Mouse (Mus musculus): Measurements from ENCODE around the gene Aldh8a1.

Aldh8a1 gene

GRCm38 (mm10) chr10:21376682-21377473 is at the start of gene Aldh8a1:
Gene Aldh8a1, plus strand, starts transcription at chr10:21377291.
- DNase-seq: peak; percentile 63

DNA sequence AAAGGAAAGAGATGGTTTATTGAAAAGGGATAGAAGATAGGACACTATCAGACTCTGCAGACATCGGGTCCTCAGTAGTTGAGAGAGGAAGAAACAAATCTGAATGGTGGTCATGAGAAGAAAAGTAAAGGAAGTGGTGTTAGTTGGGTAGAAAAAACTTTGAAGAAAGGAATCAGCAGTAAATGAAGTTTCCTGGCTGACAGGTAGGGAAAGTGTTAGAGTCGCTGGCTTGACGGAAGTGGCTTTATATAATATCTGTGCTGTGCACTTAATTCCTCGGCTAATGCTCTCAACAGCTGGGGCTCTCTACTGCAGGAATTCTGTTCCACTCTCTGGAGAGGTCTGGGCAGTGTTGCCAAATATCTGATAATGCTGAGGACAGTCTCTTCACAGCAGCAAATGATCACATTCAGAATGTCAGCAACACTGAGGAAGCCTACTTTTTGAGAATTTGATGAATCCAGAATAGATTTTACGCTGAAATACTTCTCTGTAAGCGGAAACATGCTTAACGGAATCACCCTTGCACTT is 49.4 kb upstream of the Aldh8a1 start:
- DNase-seq: no peak

GRCm38 (mm10) chr10:21334349-21335105 is 42.6 kb upstream of the Aldh8a1 start:
- no peak for DNase-seq

DNA sequence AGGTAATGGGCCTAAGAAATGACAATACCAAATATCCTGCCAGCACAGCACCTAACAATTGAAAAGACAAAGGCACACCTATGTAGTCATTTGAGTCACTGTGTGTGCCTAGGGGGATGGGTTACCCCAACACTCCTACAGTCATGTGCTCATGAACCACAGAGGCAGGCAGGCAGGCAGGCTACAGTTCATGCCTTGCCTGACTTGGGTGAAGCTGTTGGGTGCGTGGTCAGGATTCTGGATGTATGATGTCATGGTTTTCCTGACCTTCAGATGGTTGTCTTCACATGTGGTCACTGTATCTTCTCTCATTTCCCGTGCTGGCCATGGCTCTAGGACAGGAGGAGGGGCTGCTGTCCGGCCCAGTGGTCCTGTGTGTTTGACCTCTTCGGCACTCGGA is 41.6 kb upstream of the Aldh8a1 start:
- DNase-seq: no peak

DNA sequence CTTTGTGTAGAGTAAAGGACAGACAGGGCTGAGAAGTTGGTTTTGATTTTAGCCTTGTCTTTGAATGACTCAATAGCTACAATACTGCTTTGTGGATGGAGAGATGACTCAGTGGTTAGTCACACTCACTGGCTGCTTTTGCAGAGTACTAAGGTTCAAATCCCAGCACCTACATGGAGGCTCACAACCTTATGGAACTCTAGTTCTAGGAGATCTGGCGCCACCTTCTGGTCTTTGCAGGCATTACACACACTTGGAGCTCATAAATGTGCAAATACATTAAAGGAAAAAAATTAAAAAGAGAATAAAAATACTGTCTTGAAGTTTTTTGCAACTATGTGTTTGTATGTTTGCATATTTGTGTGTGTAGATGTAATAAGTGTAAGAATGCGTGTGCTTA is 39.9 kb upstream of the Aldh8a1 start:
- DNase-seq: peak; percentile 28

DNA sequence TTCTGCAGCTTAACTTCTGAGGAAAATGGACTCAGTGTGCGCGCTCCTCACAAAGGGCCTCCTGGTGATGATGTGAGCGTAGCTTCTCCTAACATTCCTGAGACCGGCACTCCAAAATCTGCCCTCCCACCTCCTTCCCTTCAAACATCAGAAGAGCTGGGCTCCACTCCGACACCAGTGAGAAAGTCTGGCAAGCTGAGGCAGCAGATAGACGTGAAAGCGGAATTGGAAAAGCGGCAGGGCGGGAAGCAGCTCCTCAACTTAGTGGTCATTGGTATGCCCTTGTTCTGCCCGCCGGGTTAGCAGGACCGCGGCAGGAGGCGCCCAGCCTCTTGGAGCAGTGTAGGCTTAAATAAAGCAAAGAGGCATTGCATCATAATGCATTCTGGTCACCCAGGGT is 35.4 kb upstream of the Aldh8a1 start:
- DNase-seq: no peak

DNA sequence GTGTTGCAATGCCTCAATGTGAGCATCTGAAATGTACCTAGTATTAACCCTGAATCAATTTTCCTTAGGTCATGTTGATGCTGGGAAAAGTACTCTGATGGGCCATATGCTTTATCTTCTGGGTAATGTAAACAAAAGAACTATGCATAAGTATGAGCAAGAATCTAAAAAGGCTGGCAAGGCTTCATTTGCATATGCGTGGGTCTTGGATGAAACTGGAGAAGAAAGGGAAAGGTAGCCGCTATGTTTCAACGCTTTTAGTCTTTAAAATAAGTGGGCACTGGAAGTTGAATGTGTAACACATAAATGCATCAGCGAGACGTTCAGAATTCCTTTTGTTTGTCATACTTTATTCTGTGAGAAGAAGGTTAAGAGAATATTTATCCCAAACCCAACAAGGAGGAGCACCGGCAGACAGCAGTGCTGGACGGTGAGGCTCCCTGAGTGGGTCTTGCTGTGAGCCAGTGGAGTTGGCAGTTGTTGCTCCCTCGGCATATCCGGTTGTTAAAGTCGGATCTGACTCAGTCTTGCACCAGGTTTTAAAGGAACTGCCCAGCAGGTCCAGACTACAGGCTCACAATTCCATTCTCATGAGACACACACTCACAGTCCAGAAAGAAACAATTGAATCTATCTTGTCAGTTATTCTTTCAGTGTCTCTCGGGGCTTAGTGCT is 34.6 kb upstream of the Aldh8a1 start:
- no peak for DNase-seq

DNA sequence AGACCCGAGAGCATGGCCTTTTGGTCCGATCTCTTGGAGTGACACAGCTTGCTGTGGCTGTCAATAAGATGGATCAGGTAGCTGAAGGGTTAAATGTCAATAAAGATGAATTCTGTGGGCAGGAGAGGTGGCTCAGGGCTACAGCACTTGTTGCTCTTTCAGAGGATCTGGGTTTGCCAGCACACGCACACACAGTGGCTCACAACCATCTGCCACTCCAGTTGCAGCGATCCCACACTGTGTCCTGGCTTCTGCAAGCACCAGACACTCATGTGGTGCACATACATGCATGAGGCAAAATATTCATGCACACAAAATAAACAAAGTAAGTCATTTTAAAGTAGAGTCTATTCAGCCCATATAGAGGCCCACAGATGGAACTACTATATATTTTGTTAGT is 29.8 kb upstream of the Aldh8a1 start:
- no peak for DNase-seq

GRCm38 (mm10) chr10:21349449-21349848 is 27.6 kb upstream of the Aldh8a1 start:
- DNase-seq: no peak

DNA sequence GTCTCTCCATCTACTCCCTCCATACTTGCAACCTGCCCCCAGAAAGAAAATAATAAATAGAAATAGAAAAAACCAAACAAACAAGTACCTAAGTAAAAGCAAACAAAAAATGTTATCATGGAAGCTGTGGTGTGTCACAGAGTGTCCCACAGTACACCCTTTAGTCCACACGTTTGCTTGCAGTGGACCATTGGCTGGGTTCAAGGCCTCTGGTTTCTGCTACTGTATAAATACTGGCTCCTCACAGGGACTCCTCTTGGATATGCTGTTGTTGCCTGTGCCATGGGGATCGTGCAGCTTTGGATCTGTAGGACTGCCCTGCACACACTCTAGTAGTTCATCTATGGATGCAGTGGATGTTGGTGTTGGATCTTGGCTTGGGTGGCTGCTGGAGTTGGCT is 27.1 kb upstream of the Aldh8a1 start:
- no peak for DNase-seq

DNA sequence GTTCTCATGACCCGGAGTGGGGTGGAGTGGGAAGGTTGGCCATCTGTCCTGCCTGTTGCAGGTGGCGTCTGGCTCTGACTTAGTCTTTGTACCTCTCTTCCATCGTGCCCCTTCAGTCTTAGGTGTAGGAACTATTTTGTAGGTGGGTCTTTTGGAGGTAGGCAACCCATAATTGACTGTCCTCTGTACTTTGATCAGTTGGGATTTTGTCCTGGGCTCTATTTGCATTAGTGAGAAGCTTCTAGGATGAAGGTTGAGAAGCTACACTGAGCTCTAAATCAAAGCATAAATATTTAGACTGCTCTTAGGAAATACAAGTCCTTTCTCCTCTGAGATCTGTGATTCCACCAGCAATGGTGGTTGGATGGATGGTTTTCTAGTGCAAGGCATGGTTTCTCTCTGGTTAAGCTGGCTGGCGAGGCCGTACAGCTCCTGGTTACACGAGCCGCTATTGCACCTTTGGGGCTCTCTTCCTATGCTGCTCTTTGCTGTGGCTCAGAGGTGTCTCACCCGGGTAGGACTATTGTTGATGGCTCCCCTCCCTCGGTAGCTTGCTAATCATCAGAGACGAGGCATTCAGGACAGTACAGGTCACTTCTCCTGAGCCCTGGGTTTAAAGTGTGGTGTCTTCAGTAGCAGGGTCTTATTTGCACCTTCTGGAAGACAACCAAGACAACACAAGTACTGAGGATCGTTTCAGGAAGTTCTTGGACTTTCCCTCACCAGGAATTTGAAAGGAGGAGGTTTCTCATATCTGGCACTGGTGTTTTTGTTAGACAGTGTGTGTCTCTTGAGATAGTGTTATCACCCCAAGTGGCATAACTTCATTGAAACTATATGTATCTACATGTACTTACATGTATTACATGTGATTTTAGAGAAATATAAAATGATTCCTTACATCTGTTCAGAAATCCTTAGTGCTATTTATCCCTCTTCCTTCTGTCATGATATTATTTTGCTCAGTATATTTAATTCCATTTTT is 26.3 kb upstream of the Aldh8a1 start:
- DNase-seq: no peak

DNA sequence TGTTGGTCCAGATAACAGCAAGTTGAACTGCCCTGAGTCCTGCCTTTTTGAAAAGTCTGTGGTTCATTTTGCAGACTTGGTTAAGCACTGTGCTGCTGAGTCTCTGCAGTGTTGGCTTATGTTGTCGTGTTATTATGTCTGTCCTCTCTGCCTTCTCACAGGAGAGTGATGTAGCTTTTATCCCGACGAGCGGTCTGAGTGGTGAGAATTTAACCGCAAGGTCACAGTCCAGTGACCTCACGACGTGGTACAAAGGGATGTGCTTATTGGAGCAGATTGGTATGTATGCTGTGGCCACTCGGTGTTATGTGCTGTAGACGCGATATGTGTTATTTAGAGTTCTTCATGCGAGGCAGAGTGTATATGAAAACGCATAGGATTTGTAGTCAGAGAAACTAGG is 25.3 kb upstream of the Aldh8a1 start:
- DNase-seq: no peak

DNA sequence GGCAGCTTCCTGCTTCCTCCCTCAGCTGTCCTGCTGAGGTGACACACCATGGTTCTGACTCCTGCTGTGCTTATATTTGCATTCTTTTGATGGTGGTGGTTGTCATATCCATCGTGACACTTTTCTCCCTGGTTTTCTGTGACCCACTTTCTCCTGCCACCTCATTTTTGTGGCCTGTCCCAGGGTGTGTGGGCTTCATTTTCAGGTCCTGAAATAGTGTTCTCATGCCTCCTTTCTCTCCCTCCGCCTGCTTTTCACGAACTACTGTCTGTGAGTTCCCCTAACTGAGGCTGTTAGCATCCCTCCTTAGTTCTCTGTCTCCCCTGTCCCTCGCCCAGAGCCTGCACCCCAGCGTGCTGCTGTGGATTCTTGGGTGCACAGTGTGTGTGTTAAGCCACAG is 23.2 kb upstream of the Aldh8a1 start:
- DNase-seq: no peak

DNA sequence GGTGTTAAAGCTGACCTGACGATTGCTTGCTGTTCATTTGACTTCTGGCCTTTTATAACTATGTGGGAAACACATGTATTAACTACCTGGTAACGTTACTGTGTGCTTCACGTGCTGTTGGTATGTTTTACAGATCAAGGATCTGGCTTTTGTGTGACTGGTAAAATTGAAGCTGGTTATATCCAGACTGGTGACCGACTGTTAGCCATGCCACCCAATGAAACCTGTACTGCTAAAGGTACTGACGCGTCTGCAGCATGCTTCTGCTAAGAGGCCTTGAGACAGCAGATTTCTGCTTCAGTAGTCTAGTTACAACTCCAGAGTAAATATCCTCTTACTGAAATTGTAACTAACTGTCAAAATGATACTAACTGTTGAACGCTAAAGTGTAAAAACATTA is 22.6 kb upstream of the Aldh8a1 start:
- DNase-seq: no peak

GRCm38 (mm10) chr10:21357986-21358385 is 19.1 kb upstream of the Aldh8a1 start:
- DNase-seq: no peak

- DNase-seq: no peak
Observed at GRCm38 (mm10) chr10:21359086-21359485, 18.0 kb upstream of the Aldh8a1 start.

GRCm38 (mm10) chr10:21361871-21362270 is 15.2 kb upstream of the Aldh8a1 start:
- DNase-seq: no peak

DNA sequence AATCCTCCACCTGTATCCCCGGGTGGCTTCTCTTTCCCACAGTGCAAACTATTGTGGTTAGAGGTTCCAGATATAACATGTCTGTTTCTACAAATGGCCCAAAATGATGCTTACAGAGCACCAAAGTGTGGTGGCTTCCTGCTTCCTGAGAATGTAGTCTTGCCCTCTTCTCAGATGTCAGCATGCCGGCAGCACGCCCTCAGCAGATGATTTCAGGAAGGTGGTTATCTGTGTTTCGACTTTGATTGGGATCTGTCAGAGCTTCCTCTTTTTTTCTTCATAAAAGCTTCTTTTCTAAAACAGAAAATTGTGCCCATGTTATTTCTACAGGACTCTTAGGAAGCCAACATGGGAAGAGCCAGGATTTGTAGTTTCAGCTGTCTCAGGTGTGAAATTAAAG is 13.8 kb upstream of the Aldh8a1 start:
- no peak for DNase-seq

DNA sequence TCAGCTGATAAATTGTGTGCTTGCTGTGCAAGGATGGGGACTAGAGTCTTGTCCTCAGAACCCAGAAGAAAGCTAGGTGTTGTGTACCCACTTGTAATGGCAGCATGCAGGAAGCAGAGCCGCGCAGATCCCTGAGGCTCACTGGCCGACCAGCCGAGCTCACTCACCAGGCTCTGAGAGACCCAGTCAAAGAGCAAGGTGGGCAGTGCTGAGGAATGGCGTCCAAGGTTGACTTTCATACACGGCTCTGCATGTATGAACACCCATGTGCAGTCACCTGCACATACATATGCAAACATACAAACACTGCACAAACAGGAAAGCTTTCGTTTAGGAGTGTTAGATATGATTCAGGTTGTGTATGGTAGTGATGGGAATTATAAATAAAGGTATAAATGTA is 12.1 kb upstream of the Aldh8a1 start:
- DNase-seq: no peak

DNA sequence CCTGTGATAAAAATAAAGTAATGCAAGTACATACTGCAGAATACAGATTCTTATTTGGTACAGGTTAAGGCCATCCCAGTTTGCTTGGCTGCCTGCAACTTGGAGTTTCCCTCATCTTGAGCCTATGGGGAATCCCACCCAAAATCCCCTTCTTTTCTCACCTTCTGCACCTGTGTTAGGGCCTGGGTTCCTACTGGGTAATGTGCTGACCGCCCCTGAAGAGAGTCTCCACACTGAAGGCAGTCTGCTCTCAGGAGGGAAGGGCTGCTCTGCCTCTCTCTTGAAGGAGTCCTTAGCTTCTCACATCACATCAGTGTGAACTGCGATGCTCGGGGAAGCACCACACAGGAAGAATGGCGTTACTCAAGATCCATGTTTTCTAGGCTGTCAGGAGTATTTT is 11.2 kb upstream of the Aldh8a1 start:
- DNase-seq: no peak

GRCm38 (mm10) chr10:21366471-21366870 is 10.6 kb upstream of the Aldh8a1 start:
- DNase-seq: no peak

- no peak for DNase-seq
Observed at GRCm38 (mm10) chr10:21367481-21367880, 9.6 kb upstream of the Aldh8a1 start.
